Mouse (Mus musculus): ENCODE measurements around the gene Pnkd.

GRCm38 (mm10) chr1:74250096-74250495, 34.6 kb upstream of the Pnkd start:
- TF ChIP-seq CTCF (IDR thresholded peaks at IDR 0.05; ENCODE audit: low read depth): no peak
- TF ChIP-seq EP300 (IDR thresholded peaks at IDR 0.05; ENCODE audit: low read depth): no peak

Measured in heart, postnatal 0 days (tissue).